Mouse (Mus musculus) MN1 (cell line): ENCODE results near the gene B230217C12Rik.
A peak's percentile ranks its signal among the peaks of the same experiment; 100 is the strongest.
"Not testable (repeated sequence)": the region's sequence is repeated elsewhere in the genome, so short reads cannot be mapped to it uniquely, and the experiment has no call there.

ENCODE experiments used
- DNase-seq: peaks from one replicate; pipeline ENCODE4 v3.0.0-alpha.2; 2016; ENCODE audit warnings: low spot score

The B230217C12Rik gene

DNA sequence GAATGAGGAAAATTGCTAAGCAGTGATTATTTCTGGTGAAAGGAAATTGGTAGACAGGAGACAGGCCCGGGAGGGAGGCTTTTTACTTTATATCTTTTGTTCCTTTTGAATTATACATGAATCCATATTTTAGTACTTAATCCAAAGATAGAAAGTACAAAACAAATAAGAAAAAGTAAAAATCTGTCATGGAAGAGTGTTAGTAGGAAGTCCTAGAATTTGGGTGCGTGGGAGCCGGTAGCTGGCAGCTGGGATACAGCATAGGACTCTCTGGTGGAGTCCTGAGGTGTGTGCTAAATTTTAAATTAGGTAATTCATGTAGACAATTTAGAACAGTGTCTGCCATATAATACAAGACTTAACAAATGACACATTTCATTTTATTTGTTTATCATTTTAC is 27.0 kb downstream of the B230217C12Rik start:
- DNase-seq: no peak

DNA sequence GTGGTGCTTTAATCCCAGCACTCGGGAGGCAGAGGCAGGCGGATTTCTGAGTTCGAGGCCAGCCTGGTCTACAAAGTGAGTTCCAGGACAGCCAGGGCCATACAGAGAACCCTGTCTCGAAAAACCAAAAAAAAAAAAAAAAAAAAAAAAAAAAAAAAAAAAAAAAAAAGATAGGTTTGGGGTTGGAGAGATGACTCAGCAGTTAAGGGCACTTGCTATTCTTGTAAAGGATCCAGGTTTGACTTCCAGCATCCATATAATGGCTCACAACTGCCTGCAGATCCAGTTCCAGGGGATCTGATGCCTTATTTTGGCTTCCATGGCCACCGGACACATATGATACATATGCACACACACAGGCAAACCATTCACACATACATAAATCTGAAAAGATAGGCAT is 31.8 kb downstream of the B230217C12Rik start:
- DNase-seq: not testable (repeated sequence)

DNA sequence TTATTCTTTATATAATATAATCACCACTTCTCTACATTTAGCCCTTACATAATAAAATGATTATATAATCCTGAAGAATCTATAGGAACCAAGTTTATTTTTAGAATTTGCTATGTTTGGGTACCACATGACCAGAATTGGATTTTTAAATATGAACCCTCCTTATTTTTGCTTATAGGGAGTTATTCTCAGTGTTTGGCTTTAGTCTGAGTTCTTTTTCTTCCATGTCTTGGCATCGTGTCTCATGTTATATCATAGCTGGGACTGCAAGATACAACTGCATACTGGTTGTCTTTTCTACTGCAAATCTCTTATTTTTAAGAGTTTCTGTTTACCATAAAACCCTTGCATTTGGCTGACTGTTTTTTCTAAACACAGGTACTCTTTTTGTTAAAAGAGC is 33.8 kb downstream of the B230217C12Rik start:
- no peak for DNase-seq

DNA sequence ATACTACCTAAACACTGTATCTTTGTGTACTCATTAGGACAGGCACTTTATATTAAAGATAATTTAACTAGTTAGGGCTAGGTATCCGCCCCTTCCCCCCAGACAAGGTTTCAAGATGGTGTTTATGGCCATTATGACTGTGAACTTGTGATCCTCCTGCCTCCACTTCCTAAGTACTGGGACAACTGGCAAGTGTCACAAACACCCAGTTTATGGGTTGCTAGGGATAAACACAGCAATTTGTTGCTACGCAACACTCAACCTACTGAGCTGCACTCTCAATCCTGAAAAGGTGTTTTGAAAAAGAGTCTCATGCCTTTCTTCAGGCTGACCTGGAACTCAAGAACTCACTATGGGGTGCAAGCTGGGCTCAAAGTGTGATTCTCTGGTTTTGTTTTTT is 36.8 kb downstream of the B230217C12Rik start:
- no peak for DNase-seq

DNA sequence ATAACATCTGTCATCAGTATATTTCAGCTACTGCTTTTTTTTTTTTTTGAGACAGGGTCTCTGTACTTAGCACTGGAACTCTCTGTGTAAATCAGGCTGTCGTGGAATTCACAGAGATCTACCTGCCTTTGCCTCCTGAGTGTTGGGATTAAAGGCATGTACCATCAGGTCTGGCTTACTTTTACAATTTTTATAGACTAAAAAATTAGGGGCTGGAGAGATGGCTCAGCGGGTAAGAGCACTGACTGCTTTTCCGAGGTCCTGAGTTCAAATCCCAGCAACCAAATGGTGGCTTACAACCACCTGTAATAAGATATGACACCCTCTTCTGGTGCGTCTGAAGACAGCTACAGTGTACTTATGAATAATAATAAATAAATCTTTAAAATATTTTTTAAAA is 39.8 kb downstream of the B230217C12Rik start:
- DNase-seq: no peak

DNA sequence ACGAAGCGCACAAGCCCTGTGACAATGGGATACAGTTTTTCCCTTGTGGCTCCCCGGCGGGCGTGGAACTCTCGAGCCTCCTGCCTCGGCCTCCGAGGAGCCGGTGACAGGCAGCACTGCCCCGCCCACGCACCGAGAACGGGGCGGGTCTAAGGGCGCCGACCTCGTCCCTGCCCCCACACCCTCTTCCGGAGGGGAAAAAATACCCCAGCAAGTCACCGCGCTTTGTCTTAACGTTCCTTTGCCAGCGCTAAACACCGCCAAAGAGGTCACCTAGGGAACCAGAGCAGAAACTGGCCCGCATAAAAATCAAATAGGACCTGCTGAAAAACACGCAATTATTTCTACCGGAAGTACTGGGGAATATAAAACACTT is 43.0 kb downstream of the B230217C12Rik start:
- DNase-seq: peak; percentile 82

DNA sequence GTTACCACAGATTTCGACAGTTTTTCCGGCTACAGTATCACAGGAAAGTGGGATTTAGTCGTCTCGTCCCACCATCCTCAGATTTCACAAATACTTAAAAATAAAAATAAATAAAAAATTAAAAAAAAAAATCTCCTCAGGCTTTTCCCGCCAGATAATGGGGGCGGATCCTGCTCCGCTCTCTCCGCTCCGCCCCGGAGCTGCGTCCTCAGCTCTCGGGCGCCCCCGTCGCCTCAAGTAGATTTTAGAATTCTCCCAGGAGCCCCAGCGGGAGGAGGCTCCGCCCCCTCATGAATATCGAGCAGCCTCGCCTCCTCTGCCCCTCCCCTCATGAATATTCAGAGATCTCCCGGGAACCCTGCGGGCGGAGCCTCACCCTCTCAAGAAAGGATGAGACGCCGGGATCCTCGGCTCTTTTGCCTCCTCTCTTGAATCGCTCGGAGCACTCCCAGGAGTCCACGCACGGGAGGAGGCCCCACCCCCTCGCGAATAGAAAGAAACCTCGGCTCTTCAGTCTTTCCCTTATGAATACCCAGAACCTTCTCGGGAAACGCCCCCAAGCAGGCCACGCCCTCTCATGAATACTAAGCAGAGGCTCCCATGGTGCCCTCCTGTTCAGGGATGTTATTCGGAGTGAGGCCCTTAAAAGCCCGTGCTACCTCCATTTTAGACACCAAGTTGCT is 43.5 kb downstream of the B230217C12Rik start, which contains the start of gene Fbxo47:
TSS of gene Fbxo47 (minus strand) at position 237 of the 683 bp plus-strand sequence.
- DNase-seq: peak; percentile 98

DNA sequence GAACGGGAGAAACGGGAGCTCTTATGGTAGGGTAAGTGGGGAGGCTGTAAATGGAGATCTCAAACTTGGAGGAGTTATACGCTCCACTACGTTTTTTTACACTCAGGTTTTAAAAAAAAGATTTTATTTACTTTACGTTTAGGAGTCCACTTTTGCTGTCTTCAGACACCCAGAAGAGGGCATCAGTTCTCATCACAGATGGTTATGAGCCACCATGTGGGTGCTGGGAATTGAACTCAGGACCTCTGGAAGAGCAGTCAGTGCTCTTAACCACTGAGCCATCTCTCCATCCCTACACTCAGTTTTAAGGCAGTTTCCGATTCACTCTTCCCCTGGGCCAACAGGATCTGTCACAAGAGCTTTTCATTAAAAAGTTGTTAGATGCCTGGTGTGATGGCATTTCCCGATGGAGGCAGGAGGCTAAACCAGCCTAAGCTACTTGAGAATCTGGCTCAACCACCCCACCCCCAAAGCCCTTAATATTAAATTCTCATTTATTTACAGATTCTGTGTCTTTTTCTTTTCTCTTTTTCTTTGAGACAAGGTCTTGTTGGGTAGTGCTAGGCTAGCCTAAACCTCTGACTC is 44.1 kb downstream of the B230217C12Rik start:
- DNase-seq: no peak

DNA sequence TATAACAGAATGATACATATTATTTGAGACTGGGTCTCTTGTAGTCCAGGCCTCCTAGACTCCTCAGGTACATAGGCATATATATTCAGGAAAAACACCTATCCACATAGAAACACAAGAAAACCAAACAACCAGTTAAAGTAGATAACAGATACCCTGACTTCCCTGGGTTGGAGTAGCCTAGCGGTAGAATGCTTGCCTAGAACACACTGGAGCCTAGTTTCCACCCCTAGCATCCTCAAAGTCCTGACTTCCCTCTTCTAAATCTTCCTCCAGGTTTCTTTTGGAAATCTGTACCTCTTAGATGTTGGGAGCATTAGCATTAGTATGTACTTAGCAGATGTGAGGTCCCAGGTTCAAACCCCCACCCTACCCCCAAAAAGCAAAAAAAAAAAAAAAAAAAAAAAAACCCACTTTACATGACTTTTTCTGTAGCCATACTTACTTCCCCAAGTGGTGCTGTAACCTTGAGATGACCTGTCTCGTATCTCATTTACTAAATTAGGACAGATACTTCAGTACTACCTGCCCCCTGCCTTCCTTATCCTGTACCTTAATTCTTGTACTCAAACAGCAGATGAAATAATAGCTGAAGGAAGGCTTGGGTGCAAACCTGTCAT is 44.8 kb downstream of the B230217C12Rik start:
- DNase-seq: no peak

DNA sequence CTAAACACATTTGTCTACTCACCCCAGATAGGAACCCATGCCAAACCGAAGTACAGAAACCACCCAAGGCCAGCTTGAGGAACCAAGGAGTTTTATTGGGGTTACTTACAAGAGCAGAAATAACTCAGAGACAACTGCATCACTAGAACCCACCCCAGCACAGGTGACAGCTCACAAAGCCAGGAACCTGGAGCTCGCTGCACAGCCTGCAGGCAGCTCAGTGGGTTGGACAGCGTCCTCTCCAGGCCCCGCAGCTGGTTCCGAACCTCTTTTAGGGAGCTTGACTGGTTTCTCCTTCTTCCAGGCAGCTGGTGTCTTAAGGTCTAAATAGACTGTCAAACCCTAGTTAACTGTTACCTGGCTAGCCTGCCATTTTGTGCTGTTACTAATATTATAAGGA is 51.2 kb downstream of the B230217C12Rik start:
- no peak for DNase-seq
